Mouse (Mus musculus) heart, adult 11 months (tissue): Measurements from ENCODE around the gene Ythdf2.

Source experiments
- DNase-seq: peaks from one replicate; pipeline ENCODE4 v3.0.0; 2022

Ythdf2 gene

GRCm38 (mm10) chr4:132144080-132144841 lies 67.8 kb downstream of the Ythdf2 start, which contains the start of gene Oprd1:
Oprd1 (minus strand) TSS chr4:132144486.
- DNase-seq, result no peak

DNA sequence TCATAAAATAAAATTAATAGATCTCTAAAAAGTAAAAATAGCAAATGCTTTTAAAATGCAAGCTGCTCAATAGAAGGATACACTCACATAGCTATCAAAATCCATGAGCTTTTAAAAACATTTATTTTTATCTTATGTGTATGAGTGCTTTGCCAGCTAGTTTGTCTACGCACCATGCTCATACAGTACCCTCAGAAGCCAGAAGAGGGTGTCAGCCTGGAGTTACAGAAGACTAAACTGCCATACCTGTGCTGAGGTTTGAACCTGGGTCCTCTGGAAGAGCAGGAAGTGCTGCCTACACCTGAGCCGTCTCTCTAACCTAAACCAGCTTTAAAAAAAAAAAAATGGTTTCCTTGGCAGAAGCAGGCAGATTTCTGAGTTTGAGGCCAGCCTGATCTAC lies 73.5 kb downstream of the Ythdf2 start:
- DNase-seq, result no peak

GRCm38 (mm10) chr4:132137013-132137412 lies 75.1 kb downstream of the Ythdf2 start:
- no peak for DNase-seq
